Mouse (Mus musculus) hindbrain, embryonic 14.5 days (tissue): Measurements from ENCODE around the gene Fam170b. TPM values are rescaled to one million over a fixed set of nuclear protein-coding genes. Genes with fewer than 3 reads are reported as not detected.
A peak's percentile ranks its signal among the peaks of the same experiment; 100 is the strongest.

Experiments
- ATAC-seq: fragments of 200-750 bp; cut with Nextera tagmentation; 2 replicates; pipeline ENCODE4 v1.8.0; 2017; ENCODE audit warnings: moderate number of reproducible peaks, mild to moderate bottlenecking, moderate TSS enrichment, moderate library complexity; ENCODE audit not compliant: low FRiP score
- DNase-seq: peaks from one replicate; pipeline ENCODE4 v3.0.0-alpha.2; 2015; ENCODE audit warnings: low spot score
- H3K27ac ChIP-seq: fragments of 300-500 bp; sonication (generic); 2 replicates; pipeline ENCODE4 v1.5.1; 2014; ENCODE audit warnings: mild to moderate bottlenecking, moderate library complexity
- H3K27me3 ChIP-seq: fragments of 300-500 bp; sonication (generic); 2 replicates; pipeline ENCODE4 v1.6.1; 2014; ENCODE audit warnings: mild to moderate bottlenecking, low read length, mixed read lengths; ENCODE audit not compliant: control insufficient read depth, insufficient read depth
- H3K36me3 ChIP-seq: fragments of 300-500 bp; sonication (generic); replicated peaks from 2 replicates; pipeline ENCODE4 v1.6.1; 2014; ENCODE audit not compliant: control insufficient read depth, insufficient read depth
- H3K4me1 ChIP-seq: fragments of 300-500 bp; sonication (generic); replicated peaks from 2 replicates; pipeline ENCODE4 v1.6.1; 2014; ENCODE audit warnings: antibody characterized with exemption, low read length, mixed read lengths; ENCODE audit not compliant: control insufficient read depth, insufficient read depth
- H3K4me2 ChIP-seq: fragments of 300-500 bp; sonication (generic); replicated peaks from 2 replicates; pipeline ENCODE4 v1.6.1; 2014; ENCODE audit warnings: mild to moderate bottlenecking, moderate library complexity
- H3K4me3 ChIP-seq: fragments of 300-500 bp; sonication (generic); replicated peaks from 2 replicates; pipeline ENCODE4 v1.5.1; 2014; ENCODE audit warnings: mild to moderate bottlenecking, low read length
- H3K9ac ChIP-seq: fragments of 300-500 bp; sonication (generic); 2 replicates; pipeline ENCODE4 v1.6.1; 2014
- H3K9me3 ChIP-seq: fragments of 300-500 bp; sonication (generic); 2 replicates; pipeline ENCODE4 v1.6.1; 2016; ENCODE audit warnings: low read length; ENCODE audit not compliant: control insufficient read depth
- WGBS: fragments of 180-500 bp; shearing (Covaris S2); extraction: QIAGEN DNeasy Blood & Tissue Kit; methylation state at CpG from one replicate; pipeline ENCODE4 v1.1.7; 2014; 5-methylcytosine and 5-hydroxymethylcytosine counted together
- polyA plus RNA-seq: library from polyadenylated mRNA; unstranded; fragments of >200 nt; fragmentation: Nextera tagmentation; extraction: Ambion mirVana; gene quantifications from 2 replicates; pipeline ENCODE4 v1.2.1, GENCODE M21; 2014

Fam170b gene
- polyA plus RNA-seq, 1 experiment from 2014 or later = not detected

GRCm38 (mm10) chr14:32856246-32856645 is 22.5 kb downstream of the Fam170b start:
- Histone ChIP-seq H3K9ac (no peak overlapping the region; the same call in 1 of the 2 replicates), H3K4me2 (peak overlapping the region; percentile 87), H3K36me3 (no peaks in the 10 kb centered on the region), H3K27me3 (peaks cover 22% of the 10 kb centered on the region; the same call in 1 of the 2 replicates), H3K4me1 (0 out of 2 replicates have a peak, but pooled peaks cover 5% of the 10 kb centered on the region), H3K9me3 (no peaks in the 10 kb centered on the region), H3K27ac (no peak overlapping the region), H3K4me3 (peak overlapping the region; percentile 46)
- ATAC-seq = no peak
- DNase-seq = no peak
- WGBS = 38% methylated on average over 5 of the region's 5 CpGs

DNA sequence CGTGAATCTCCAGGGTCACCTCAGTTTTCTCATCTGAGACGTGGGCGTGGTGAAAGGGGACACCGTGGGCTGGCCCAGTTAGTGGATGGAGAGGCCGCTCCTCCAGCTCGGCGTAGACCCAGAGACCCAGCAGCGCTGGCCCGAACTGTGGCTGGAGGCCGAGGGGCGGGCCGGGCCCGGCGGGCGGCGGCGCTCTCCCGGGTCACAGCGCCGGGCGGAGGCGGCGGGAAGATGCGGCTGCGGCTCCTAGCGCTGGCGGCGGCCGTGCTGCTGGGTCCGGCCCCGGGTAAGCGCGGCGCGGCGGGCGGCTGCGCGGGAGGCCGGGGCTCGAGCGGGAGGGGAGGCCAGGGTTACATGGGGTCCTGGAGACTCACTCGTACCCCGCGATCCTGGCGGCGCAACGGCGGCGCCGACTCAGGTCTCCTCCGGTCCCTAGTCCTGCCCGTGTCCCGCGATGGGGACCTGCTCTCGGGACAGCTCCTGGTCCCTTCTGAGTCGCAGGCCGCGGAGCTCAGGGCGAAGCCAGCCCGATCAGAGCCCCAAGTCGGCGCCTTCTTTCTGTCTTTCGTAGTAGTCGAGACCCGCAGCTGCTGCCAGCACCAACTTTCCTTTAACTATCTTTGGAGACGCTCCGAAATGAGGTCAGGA is 23.0 kb downstream of the Fam170b start, which contains the start of gene Vstm4:
Vstm4 (plus strand) TSS at position 76 of the 648 bp plus-strand sequence.
- peak within 1 kb of the TSS; percentile 46 for H3K4me3 ChIP-seq
- peaks cover 22% of the 10 kb centered on the region; the same call in 1 of the 2 replicates for H3K27me3 ChIP-seq
- ATAC-seq (peak; percentile 77), DNase-seq (peak; percentile 44)
- H3K4me2 ChIP-seq = peak within 1 kb of the TSS; percentile 87
- H3K9ac ChIP-seq = peak within 1 kb of the TSS; percentile 68
- H3K9me3 ChIP-seq = no peaks in the 10 kb centered on the region
- H3K36me3 ChIP-seq = no peaks in the 10 kb centered on the region
- WGBS = under 1% methylated on average over 63 of the region's 68 CpGs
- H3K27ac ChIP-seq = no peak within 1 kb of the TSS
- 0 out of 2 replicates have a peak, but pooled peaks cover 9% of the 10 kb centered on the region for H3K4me1 ChIP-seq

- no peaks in the 10 kb centered on the region for H3K9me3 ChIP-seq
- 93% methylated on average over 10 of the region's 10 CpGs for WGBS
- ATAC-seq = no peak
- no peak overlapping the region for H3K9ac ChIP-seq
- no peaks in the 10 kb centered on the region for H3K36me3 ChIP-seq
- H3K27ac ChIP-seq = no peak overlapping the region
- H3K4me1 ChIP-seq = 0 out of 2 replicates have a peak, but pooled peaks cover 9% of the 10 kb centered on the region
- peaks cover 22% of the 10 kb centered on the region; the same call in 1 of the 2 replicates for H3K27me3 ChIP-seq
- no peak overlapping the region for H3K4me3 ChIP-seq
- no peak overlapping the region for H3K4me2 ChIP-seq
- DNase-seq = no peak
Measured at GRCm38 (mm10) chr14:32858361-32858760, 24.6 kb downstream of the Fam170b start.

GRCm38 (mm10) chr14:32858941-32859510 is 25.3 kb downstream of the Fam170b start:
- WGBS = 76% methylated on average over 6 of the region's 6 CpGs

GRCm38 (mm10) chr14:32859831-32860569 is 26.2 kb downstream of the Fam170b start:
- WGBS = 50% methylated on average over 11 of the region's 11 CpGs
- Histone ChIP-seq H3K27me3 (peaks cover 22% of the 10 kb centered on the region; the same call in 1 of the 2 replicates), H3K4me2 (no peak overlapping the region), H3K9me3 (no peaks in the 10 kb centered on the region), H3K4me3 (no peak overlapping the region), H3K9ac (no peak overlapping the region), H3K36me3 (no peaks in the 10 kb centered on the region), H3K27ac (no peak overlapping the region), H3K4me1 (0 out of 2 replicates have a peak, but pooled peaks cover 9% of the 10 kb centered on the region)
- DNase-seq (no peak), ATAC-seq (no peak)

More at GRCm38 (mm10) chr14:32858941-32859510, 25.3 kb downstream of the Fam170b start:
- H3K9ac ChIP-seq = no peak overlapping the region
- no peak overlapping the region for H3K4me3 ChIP-seq
- no peak overlapping the region for H3K27ac ChIP-seq
- H3K27me3 ChIP-seq = peaks cover 22% of the 10 kb centered on the region; the same call in 1 of the 2 replicates
- DNase-seq (no peak), ATAC-seq (no peak)
- no peak overlapping the region for H3K4me2 ChIP-seq
- H3K9me3 ChIP-seq = no peaks in the 10 kb centered on the region
- 0 out of 2 replicates have a peak, but pooled peaks cover 9% of the 10 kb centered on the region for H3K4me1 ChIP-seq
- no peaks in the 10 kb centered on the region for H3K36me3 ChIP-seq

DNA sequence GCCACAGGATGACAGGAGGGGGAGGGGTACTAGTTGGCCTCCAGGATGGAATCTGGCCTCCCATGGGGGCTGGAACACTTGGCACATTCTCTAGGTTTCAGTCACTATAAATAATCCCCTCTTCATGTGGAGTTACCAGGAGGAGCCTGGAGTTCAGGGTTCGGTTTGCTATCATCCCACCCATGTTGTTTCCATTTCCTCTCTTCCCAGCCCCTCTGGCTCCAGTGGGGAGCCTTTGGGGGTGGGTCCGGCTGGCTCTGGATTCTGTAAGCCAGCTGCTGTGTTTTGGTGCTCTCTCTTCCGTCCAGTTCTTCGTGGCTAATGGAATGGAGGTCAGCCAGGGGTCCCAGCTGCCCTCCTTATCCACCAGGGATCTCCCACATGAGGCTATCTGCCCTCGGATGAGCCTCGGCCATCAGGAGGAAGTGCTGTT is 27.4 kb downstream of the Fam170b start:
- H3K4me3 ChIP-seq = no peak overlapping the region
- no peaks in the 10 kb centered on the region for H3K9me3 ChIP-seq
- ATAC-seq (peak; percentile 34; the same call in 1 of the 2 replicates), DNase-seq (no peak)
- peaks cover 21% of the 10 kb centered on the region; the same call in 1 of the 2 replicates for H3K27me3 ChIP-seq
- no peak overlapping the region for H3K4me2 ChIP-seq
- H3K4me1 ChIP-seq = 0 out of 2 replicates have a peak, but pooled peaks cover 9% of the 10 kb centered on the region
- H3K27ac ChIP-seq = no peak overlapping the region
- 34% methylated on average over 6 of the region's 6 CpGs for WGBS
- no peaks in the 10 kb centered on the region for H3K36me3 ChIP-seq
- H3K9ac ChIP-seq = no peak overlapping the region

DNA sequence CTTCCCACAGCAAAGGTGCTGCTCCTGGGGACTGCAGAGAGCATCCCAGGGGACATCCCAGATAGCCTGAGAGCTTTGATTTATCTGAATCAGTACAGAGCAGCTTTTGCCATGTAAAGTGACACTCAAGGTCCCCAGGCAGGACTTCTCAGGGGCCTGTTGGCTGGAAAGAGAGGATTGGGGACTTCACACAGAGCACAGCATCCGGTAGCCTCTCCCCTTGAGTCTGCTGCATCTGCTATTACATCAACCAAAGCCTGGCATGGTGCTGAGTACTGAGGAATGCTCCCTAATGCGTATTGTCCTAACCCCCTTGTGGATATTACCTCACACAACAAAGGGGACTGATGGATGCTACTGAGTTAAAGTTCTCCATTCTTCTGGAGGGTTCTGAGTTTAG is 27.9 kb downstream of the Fam170b start:
- 35% methylated on average over 2 of the region's 2 CpGs for WGBS
- ATAC-seq (no peak), DNase-seq (no peak)
- peaks cover 18% of the 10 kb centered on the region; the same call in 1 of the 2 replicates for H3K27me3 ChIP-seq
- H3K4me1 ChIP-seq = 0 out of 2 replicates have a peak, but pooled peaks cover 5% of the 10 kb centered on the region
- no peak overlapping the region for H3K4me2 ChIP-seq
- no peak overlapping the region for H3K4me3 ChIP-seq
- no peaks in the 10 kb centered on the region for H3K9me3 ChIP-seq
- H3K27ac ChIP-seq = no peak overlapping the region
- H3K9ac ChIP-seq = no peak overlapping the region
- H3K36me3 ChIP-seq = no peaks in the 10 kb centered on the region

DNA sequence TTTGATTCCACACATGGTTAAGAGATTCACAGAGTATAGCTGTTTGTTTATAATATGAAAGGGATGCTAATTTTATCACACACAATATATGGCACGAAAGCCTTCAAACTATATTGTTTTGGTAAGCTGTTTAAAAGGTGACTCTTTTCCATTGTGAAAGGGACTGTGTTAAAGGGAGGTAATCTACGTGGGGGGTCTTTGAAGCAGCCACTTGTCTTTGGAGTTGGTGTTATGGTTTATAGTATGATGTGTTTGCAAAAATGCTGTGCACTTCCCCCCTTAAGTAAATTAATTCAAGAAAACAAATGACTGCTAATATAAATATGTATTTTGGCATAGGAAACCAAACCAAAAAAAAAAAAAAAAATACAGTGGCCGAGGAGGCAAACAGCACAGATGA is 31.6 kb downstream of the Fam170b start:
- ATAC-seq (no peak), DNase-seq (no peak)
- Histone ChIP-seq H3K27ac (no peak overlapping the region), H3K9me3 (no peaks in the 10 kb centered on the region), H3K4me2 (no peak overlapping the region), H3K4me3 (no peak overlapping the region), H3K4me1 (0 out of 2 replicates have a peak, but pooled peaks cover 5% of the 10 kb centered on the region), H3K27me3 (no peaks in the 10 kb centered on the region), H3K36me3 (no peaks in the 10 kb centered on the region), H3K9ac (no peak overlapping the region)
- WGBS = 90% methylated on average over 3 of the region's 3 CpGs

DNA sequence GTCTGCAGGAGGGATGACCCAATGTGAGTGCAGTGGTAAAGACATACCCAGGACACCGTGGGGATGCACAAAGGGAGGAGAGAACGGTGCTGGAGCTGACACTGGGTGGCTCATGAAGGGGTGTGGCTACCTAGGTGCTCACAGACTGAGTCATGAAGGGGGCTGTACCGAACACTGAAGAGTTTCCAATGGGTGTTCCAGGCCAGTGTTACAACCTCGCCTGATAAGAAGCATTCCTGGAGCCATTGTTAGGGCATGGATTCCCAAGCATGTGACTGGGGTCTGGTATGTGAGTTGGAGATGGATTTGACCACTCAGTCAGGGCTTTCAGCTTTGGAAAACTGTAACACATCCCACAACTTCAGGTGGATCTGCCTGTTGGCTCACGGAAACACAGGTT is 38.2 kb downstream of the Fam170b start:
- H3K4me1 ChIP-seq = no peaks in the 10 kb centered on the region
- no peak overlapping the region for H3K4me2 ChIP-seq
- no peak overlapping the region for H3K9ac ChIP-seq
- DNase-seq (no peak), ATAC-seq (no peak)
- no peaks in the 10 kb centered on the region for H3K36me3 ChIP-seq
- no peak overlapping the region for H3K27ac ChIP-seq
- WGBS = 80% methylated on average over 5 of the region's 5 CpGs
- no peaks in the 10 kb centered on the region for H3K9me3 ChIP-seq
- no peak overlapping the region for H3K4me3 ChIP-seq
- H3K27me3 ChIP-seq = no peaks in the 10 kb centered on the region
